Mouse (Mus musculus) CD4-positive, CD25-positive, alpha-beta regulatory T cell, adult 2 months (primary cell): Measurements from ENCODE around the gene Dot1l.

Experiments used
- DNase-seq: peaks from one replicate; pipeline ENCODE4 v3.0.0-alpha.2; 2012; ENCODE audit warnings: low read depth, low spot score

Dot1l gene

DNA sequence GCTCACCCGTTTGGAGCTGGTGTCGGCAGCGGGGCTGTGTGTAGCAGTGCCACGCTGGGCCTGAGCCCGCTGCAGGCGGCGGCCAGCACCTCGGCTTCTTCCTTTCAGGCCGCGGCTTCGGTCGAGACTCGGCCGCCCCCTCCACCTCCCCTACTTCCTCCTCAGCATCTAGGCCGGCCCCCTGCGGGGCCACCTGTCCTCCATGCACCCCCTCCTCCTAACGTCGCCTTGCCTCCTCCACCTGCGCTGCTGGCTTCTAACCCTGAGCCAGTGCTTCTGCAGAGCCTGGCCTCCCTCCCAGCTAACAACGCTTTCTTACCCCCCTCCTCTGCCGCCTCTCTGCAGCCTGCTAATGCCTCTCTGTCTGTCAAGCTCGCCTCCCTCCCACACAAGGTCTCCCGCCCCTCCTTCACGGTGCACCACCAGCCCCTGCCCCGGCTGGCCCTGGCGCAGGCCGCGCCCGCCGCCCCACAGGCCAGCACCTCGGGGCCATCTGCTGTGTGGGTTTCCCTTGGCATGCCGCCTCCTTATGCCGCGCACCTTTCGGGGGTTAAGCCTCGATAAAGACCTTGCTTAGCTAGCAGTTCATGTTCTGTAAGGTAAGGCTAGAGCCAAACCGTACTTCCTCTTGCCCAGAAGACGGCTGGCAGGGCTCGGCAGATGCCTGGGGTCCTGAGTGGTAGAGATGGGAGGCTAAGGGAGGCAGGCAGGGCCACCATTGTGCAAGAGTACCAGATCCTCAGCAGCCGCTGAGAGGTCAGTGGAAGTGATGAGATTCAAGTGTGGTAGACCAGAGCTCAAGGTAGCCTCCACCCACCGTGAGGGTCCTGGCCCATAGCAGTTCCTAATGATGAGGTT lies 37.4 kb downstream of the Dot1l start:
- peak; percentile 43 for DNase-seq

DNA sequence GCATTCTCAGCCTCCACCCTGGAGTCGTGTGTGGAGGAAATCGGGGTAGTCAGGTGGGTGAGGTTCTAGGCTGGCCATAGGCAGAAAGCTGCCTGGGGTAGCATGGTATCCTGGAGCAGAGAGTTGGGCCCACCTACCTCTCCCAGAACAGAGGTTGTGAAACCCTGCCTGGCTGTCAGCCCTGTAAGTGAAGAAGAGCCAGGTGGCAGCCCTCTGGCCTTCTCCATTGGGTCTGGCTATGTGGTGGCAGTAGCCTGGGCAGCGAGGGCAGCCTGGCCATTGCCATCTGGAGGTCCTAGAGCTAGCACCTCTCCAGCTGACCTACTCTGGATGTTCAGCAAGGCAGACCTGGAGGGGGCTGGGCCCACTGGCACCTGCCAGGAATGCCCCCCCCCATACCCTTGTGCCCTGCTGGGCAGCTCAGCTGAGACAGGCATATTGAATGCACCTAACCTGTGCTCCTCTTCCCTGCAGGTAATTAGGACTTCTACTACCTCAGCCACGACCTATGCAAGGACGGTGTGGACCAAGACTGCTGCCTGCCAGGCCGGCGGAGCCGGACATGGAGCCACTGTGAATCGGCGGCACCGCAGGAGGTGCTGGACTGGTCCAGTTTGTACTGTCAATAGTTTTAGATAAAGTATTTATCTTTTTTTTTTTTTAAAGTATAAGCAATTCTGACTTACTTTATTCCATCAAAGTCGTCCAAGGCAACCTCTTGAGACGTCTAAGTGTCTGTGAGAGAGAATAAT lies 38.2 kb downstream of the Dot1l start:
- no peak for DNase-seq

DNA sequence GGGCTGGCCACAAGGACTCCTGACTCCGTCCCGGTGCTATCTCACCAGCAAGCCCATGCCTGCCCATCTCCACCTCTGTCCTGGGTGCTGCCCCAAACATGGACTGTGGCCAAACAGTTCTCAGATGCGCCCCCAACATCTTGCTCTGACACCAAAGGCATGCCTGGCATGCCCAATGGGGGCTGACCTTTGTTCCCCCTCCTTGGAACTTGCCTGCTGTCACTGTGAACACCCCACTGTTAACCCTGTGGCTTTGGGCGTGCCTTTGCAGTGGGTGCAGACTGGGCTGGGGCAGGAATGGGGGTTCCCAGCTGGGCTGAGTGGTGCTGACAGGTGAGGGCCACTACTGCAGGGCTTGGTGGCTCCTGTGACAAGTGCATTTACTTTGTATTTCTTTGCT lies 38.8 kb downstream of the Dot1l start:
- no peak for DNase-seq

DNA sequence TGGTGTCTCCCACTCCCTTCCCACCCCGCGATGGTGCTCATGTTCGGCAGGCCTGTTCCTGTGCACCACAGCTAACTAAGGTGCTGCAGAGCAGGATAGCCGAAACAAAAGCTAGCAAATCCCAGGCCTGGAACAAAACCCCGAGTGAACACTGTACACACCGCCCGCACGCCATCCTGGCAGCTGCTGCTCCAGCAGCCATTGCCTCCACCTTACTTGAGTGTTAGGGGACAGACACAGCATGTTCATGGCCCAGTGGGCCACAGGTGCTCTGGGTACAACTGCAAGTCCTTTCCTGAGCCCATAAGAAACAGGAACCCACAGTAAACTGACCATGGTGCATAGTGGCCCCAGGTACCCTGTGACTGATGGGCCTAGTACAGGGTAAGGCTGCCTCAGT lies 39.7 kb downstream of the Dot1l start:
- DNase-seq, result no peak

DNA sequence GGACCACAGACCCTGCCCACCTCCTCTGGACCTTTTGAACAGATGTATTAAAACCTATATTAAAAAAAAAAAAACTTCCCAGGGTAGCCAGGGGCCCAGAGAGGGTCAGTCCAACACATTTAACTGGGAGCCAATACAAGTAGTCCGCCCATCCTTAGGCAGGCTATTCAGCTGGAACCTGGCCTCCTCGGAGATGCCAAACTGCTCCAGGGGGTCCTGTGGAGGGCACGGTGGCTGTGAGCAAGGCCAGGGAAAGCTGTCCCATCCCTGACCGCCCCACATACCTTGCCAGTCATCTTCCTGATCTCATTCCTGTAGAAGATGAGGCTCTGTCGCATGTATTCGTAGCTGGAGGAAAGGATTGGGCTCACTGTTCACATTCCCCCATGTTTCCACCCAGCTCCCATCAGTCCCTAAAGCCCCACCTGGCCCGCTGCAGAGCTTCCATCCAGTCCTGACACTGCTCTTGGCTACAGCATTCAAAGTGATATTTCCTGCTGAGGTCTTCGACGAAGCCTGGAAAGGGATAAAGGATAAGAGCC lies 41.4 kb downstream of the Dot1l start:
- no peak for DNase-seq

DNA sequence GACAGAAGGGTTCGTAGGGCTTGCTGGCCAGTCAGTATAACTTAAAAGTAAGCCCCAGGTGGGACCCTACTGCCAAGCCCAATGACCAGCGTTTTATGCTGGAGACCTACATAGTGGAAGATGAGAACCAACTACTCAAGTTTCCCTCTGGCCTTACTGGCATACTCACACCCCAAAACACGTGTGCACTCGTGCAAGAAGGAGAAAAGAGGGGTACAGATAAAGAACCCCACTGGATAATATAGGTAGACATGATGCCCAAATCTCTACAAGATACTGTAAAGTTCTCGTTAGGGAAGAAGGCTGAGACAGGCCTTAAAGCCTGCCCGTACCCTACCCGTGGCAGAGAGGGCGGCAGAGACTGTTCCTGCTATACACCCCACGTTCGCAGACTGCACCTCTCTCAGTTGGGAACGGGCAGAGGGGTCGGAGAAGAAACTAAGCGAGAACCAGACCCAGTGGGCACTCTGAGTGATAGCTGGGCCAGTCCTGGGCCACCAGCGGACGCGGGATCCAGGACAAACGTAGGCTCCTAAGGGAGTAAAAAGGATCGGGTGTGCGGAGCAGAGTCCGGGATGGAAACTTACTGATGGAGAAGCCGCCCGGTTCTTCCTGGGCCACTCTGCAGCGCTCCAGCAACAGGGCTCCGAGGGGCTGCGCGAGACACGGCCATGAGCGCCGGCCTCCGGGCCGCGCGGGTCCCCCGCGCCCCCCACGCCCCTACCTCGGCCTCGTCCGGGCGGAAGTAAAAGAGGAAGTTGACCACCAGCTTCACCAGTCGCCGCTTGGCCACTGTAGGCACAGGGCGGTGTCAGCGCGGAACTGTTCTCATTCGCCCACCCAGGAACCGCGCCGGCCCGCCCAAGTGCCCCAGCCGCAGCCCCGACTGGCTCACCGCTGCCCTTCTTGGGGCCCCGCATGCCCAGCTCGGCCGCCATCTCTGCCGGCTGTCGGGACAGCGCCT lies 42.5 kb downstream of the Dot1l start:
- peak; percentile 39 for DNase-seq

DNA sequence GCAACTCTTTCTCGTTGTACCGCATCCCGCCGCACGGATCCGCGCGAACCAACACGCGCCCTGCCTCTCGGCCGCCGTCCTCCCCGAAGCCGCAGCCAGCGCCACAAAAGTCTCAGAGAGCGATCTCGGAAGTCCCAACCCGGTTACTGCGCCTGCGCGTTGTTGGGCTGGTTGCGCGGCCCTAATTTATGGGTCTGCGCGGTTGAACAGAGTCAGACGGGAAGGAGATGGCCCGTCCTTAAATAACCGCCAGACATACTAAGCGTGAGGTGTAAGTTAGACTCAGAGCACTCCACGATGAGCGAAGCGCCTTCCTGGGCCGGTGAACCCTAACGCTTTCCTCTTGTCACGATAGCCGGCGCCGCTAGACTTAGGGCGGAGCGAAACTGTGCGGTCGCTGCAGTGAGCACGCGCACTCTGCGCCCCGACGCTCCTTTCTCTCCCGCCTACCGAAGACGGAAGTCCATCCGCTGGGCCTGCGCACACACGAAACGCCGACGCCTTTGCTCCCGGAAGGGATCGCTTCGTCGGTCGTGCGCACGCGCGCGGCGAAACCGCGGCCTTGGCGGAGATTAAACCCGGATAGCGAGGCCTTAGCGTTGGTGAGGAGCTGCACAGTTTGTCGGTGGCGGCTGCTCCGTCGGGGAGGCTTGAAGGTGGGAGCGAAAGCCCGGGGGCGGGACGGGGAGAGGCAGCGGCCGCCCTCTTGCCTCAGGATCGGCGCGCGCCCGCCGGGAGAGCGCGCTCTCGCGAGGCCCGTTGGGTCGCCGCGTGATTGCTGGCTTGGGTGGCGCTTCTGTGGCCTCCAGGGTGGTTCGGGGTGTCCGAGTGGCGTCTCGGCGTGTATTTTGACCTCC lies 43.4 kb downstream of the Dot1l start, which contains the start of the genes Sf3a2 and Plekhj1:
TSS of gene Sf3a2 (plus strand) at position 49 of the 857 bp plus-strand sequence.
TSS of gene Plekhj1 (minus strand) at position 477 of the 857 bp plus-strand sequence.
- DNase-seq, result peak; percentile 99

DNA sequence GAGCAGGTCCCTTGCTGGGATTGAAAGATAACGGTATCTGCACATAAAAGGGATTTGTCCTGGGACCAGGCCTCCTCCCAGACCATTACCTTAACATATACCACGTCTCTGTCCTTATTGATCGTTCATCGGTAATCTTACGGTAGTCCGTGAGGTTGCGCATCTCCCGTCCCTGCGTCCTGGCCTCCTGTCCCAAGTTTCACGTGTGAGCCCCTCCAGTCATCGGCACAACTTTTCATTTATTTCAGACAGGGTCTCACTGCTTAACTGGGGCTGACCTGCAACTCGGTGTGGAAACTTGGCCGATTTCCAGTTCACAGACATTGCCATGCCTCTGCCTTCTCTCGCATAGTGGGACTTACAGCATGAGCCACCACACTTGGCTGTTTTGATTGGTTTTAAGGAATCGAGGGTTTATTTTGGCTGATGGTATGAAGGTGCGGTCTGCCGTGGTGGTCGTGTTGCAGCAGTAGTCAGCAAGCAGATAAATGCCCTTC lies 44.1 kb downstream of the Dot1l start:
- DNase-seq, result peak; percentile 58

DNA sequence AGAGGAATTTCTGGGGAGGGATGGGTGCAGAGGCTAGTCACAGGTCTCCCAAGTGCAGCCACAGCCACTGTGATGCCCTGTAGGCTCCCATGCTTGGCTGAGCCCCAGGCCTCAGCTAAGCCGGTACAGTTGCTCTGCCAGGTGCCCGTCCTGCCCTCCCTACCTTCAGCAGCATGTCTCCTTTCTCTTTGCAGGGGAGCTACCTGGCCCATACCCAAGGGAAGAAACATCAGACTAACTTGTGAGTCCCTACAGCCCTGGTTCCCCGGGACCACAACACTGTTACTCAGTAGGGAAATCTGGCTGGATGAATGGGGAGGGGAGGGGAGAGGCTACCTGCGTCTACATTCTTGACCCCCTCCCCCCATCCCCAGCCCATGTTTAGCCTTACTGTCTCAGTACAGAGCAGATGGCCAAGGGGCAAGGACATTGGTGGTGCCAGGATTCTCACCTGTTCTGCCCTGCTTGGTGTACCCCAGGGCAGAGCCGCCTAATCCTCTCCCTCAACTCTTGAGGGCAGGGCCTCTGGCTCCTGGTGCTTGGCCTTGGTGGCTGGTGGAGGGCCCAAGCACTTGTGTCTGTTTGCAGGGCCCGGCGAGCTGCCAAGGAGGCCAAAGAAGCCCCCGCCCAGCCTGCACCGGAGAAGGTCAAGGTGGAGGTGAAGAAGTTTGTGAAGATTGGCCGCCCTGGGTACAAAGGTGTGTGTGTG lies 47.4 kb downstream of the Dot1l start:
- DNase-seq, result no peak

DNA sequence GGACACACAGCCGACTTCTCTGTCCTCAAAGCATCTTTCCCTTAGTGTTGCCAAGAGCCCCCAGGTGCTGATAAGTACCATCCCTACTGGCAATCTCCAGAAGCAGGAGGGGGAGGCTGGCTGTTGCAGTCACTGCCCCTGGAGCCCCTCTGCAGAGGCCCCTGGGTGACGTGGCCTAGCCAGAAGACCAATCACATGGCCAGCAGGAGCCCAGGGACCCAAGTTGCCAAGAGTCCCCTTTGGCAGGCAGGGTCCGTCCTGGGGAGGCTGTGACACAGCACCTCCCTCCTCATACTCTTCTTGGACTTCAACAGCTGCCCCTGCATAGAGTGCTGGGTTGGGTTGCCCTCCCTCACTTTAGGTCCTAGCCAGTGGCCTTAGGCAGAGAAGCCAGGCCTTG lies 48.0 kb downstream of the Dot1l start:
- no peak for DNase-seq

DNA sequence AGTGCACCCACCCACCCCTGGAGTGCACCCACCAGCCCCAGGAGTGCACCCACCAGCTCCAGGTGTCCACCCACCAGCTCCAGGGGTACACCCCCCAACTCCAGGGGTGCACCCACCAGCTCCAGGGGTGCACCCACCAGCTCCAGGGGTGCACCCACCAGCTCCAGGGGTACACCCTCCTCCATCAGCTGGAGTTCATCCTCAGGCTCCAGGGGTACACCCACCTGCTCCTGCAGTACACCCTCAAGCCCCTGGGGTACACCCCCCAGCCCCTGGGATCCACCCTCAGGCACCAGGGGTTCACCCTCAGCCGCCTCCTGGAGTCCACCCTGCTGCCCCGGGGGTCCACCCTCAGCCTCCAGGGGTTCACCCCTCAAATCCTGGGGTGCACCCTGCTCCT lies 49.3 kb downstream of the Dot1l start:
- DNase-seq, result no peak

DNA sequence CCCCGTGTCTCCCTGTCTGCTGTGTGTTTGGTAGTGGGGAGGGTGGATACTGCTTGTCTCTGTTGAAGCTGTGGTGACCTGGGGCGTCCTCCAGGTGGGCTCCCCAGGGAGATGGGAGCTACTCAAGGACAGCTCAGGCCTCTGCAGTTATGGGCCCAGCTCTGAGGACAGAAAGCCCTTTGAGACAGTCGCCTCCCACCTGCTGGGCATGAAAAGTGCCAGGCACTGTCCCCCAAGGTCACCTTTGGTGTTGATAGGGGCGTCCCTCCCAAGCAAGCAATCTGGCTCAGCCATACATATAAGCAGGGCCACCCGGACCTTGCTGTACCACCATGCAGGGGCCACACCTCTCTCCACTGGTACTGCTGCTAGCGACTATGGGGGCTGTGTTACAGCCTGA lies 49.9 kb downstream of the Dot1l start, which contains the start of gene Amh:
TSS of gene Amh (plus strand) at position 328 of the 400 bp plus-strand sequence.
- no peak for DNase-seq

DNA sequence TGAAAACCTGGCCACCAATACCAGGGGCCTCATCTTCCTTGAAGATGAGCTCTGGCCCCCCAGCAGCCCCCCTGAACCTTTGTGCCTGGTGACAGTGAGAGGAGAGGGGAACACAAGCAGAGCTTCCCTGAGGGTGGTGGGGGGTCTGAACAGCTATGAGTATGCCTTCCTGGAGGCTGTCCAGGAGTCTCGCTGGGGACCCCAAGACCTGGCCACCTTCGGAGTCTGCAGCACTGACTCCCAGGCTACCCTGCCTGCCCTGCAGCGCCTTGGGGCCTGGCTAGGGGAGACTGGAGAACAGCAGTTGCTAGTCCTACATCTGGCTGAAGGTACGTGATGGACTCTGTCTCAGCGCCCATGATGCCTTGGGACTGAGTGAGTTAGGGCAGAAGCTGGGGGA lies 50.3 kb downstream of the Dot1l start:
- DNase-seq, result no peak

DNA sequence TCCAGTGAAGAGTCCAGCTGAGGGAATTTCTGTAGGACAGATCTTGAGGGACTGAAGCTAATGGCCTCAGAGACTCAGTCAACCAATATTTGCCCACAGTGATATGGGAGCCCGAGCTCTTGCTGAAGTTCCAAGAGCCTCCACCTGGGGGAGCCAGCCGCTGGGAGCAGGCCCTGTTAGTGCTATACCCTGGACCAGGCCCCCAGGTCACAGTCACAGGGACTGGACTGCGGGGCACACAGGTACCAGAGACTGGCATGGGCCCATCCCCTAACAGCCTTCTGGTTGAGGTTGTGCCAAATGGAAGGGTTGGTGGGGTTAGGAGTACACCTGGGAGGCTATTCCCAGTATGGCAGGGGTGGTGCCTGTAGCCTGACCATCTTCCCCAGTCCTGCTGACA lies 50.9 kb downstream of the Dot1l start:
- DNase-seq, result peak; percentile 78

DNA sequence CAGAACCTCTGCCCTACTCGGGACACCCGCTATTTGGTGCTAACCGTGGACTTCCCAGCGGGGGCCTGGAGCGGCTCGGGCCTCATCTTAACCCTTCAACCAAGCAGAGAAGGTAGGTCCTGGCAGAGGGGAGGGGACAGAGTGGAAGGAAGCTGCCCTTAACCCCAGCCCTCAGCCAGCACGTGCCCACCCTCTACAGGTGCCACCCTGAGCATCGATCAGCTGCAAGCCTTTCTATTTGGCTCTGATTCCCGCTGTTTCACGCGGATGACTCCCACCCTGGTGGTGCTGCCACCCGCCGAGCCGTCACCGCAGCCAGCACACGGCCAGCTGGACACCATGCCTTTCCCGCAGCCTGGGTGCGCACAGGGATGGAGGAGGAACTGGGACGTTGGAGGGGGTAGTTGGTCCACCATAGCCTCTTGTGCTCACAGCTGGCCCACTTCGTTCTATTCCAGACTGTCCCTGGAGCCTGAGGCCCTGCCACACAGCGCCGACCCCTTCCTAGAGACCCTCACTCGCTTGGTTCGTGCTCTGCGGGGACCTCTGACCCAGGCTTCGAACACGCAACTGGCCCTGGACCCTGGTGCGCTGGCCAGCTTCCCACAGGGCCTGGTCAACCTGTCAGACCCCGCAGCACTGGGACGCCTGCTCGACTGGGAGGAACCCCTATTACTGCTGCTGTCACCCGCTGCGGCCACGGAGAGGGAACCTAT lies 51.5 kb downstream of the Dot1l start:
- DNase-seq, result no peak

DNA sequence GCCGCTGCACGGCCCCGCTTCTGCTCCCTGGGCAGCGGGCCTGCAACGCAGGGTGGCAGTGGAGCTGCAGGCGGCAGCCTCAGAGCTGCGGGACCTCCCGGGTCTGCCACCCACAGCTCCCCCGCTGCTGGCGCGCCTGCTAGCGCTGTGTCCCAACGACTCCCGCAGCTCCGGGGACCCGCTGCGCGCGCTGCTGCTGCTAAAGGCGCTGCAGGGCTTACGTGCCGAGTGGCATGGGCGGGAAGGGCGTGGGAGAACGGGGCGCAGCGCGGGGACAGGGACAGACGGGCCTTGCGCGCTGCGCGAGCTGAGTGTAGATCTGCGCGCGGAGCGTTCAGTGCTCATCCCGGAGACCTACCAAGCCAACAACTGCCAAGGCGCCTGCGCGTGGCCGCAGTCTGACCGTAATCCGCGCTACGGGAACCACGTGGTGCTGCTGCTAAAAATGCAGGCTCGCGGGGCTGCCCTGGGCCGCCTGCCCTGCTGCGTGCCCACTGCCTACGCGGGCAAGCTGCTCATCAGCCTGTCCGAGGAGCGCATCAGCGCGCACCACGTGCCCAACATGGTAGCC lies 52.1 kb downstream of the Dot1l start:
- peak; percentile 70 for DNase-seq

DNA sequence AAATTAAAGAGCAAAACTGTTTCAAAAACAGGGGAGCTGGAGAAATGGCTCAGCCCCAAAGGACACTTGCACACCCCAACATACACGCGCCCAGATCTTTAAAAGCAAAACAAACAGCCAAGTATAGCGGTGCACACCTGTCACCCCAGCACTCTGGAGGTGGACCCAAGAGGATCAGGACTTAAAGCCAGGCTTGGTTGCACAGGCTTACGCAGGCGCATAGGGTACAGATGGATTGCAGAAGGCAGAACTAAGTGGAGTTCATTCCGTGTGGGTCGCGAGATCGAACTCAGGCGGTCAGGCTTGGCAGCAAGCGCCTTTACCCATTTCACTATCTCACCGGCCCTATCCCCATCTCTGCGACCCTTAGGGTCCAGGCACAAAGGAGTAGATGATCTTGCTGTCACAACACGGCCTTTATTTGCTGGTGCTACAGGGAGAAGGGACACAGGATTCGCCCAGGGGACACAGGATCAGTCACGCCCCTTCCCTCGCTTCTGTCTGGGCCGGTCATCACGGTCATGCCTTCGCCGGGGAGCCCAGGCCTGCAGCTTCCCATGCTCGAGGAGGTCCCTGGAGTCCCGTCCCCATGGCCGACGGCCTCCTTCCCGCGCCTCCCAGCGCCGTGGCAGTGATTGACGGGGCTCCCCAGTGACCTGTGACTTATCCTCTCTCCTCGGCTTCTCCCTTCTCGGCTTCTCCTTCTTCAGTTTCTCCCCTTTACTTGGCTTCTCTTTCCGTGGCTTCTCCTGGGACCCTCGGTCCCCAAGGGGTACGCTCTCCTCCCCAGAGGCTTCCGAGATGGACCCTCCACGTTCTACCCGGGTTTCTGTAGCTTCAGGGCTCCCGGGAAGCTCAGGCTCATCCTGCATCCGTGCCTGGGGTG lies 53.3 kb downstream of the Dot1l start:
- DNase-seq, result no peak
